Mouse (Mus musculus) Muller cell, postnatal 12 days (primary cell): ENCODE data around the gene Grk6.

Source experiments
- DNase-seq: peaks from one replicate; pipeline ENCODE4 v3.0.0-alpha.2; 2015; ENCODE audit errors: inconsistent ontology term

Grk6 gene

GRCm38 (mm10) chr13:55484520-55485088 lies 39.7 kb downstream of the Grk6 start:
- no peak for DNase-seq

- DNase-seq, result peak; percentile 66
These were observed 41.3 kb downstream of the Grk6 start for GRCm38 (mm10) chr13:55486029-55486794.

GRCm38 (mm10) chr13:55486916-55487577 lies 42.2 kb downstream of the Grk6 start:
- DNase-seq, result peak; percentile 64

GRCm38 (mm10) chr13:55487578-55488498 lies 43.0 kb downstream of the Grk6 start, which contains the start of gene Dbn1:
TSS of gene Dbn1 (minus strand) at chr13:55488111.
- DNase-seq, result peak; percentile 77

- no peak for DNase-seq
These were observed 49.4 kb downstream of the Grk6 start for GRCm38 (mm10) chr13:55494257-55494656.

GRCm38 (mm10) chr13:55494883-55495621 lies 50.2 kb downstream of the Grk6 start:
- DNase-seq, result no peak

GRCm38 (mm10) chr13:55495702-55496101 lies 50.8 kb downstream of the Grk6 start:
- no peak for DNase-seq

- no peak for DNase-seq
These were observed 51.8 kb downstream of the Grk6 start for GRCm38 (mm10) chr13:55496661-55497060.

GRCm38 (mm10) chr13:55498906-55499305 lies 54.0 kb downstream of the Grk6 start:
- no peak for DNase-seq

- DNase-seq, result no peak
These were observed 55.7 kb downstream of the Grk6 start for GRCm38 (mm10) chr13:55500575-55500974.

- no peak for DNase-seq
These were observed 57.5 kb downstream of the Grk6 start for GRCm38 (mm10) chr13:55502405-55502804.

- DNase-seq, result no peak
These were observed 59.5 kb downstream of the Grk6 start for GRCm38 (mm10) chr13:55504390-55504789.

GRCm38 (mm10) chr13:55505810-55506209 lies 60.9 kb downstream of the Grk6 start:
- no peak for DNase-seq

GRCm38 (mm10) chr13:55506697-55507096 lies 61.8 kb downstream of the Grk6 start:
- peak; percentile 55 for DNase-seq

GRCm38 (mm10) chr13:55507877-55508276 lies 63.0 kb downstream of the Grk6 start:
- DNase-seq, result no peak

- no peak for DNase-seq
These were observed 63.7 kb downstream of the Grk6 start for GRCm38 (mm10) chr13:55508531-55508930.

- DNase-seq, result no peak
These were observed 65.4 kb downstream of the Grk6 start for GRCm38 (mm10) chr13:55510332-55510667.
